Mouse (Mus musculus) bone marrow macrophage, adult 2 months (primary cell): ENCODE data around the gene Dnm1. TPM values are rescaled to one million over a fixed set of nuclear protein-coding genes. Genes with fewer than 3 reads are reported as not detected.

Experiments
- H3K27ac ChIP-seq: 2 replicates; pipeline ENCODE4 v1.5.1; 2012; ENCODE audit warnings: low read depth, low read length; ENCODE audit not compliant: insufficient read depth
- H3K4me1 ChIP-seq: 2 replicates; pipeline ENCODE4 v1.6.1; 2012; ENCODE audit warnings: low read length; ENCODE audit not compliant: control insufficient read depth, insufficient read depth
- H3K4me3 ChIP-seq: 2 replicates; pipeline ENCODE4 v1.5.1; 2012; ENCODE audit warnings: mild to moderate bottlenecking, low read length, moderate library complexity; ENCODE audit not compliant: insufficient read depth
- CTCF ChIP-seq: IDR thresholded peaks from 2 replicates; pipeline ENCODE4 v1.5.1; 2012; ENCODE audit warnings: low read depth, mild to moderate bottlenecking, low read length, moderate library complexity
- POLR2A ChIP-seq: IDR thresholded peaks from 2 replicates; pipeline ENCODE4 v1.6.1; 2012; ENCODE audit warnings: mild to moderate bottlenecking, low read depth, low read length, borderline replicate concordance
- polyA plus RNA-seq: library from polyadenylated mRNA; stranded (reverse); fragments of >200 nt; gene quantifications from 2 replicates; pipeline ENCODE4 v1.2.4, GENCODE M21; 2012; ENCODE audit not compliant: missing spikeins, insufficient read depth, insufficient read length

The Dnm1 gene
- polyA plus RNA-seq, 1 experiment = 0.66 TPM

DNA sequence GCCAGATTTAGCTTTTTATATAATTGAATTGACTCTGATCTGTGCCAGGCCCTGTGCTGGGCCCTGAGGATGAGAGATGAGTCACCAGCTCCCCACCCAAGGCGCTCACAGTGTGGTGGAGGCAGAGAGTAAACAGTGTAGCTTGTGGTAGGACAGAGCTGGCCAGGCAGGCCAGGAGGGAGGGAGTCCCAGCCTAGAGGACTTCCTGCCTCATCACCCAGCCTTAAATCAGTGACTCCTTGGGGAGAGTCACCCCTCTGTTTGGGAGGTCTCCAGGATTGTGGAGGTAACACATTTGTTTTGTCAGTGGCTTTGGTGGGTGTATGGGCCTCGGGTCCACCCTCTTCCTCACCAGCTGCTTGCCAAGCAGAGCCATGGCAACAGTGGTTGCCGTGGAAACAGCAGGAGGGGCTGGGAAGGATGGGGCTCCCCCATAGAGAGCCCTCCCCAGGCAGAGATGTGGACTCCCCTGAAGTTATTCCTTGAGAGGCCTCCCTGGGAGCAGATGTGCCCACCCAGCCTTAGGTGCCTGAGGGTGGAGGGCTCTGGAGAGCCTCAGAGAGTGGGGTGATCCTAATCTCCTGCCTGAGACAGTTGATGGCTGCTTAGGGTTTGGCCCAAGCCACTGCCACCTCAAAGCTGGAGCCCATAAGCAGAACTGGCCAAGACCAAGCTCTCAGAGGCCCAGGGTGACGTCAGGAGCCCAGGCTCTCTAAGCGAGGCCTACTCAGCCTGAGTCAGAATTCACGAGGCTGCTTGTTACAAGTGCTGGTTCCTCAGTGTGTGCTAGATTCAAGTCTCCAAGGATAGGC lies 10.4 kb downstream of the Dnm1 start:
- TF ChIP-seq POLR2A (no peak), CTCF (no peak)
- H3K4me3 ChIP-seq = no peak overlapping the region
- H3K27ac ChIP-seq = peak overlapping the region; percentile 61
- peaks cover 21% of the 10 kb centered on the region for H3K4me1 ChIP-seq

DNA sequence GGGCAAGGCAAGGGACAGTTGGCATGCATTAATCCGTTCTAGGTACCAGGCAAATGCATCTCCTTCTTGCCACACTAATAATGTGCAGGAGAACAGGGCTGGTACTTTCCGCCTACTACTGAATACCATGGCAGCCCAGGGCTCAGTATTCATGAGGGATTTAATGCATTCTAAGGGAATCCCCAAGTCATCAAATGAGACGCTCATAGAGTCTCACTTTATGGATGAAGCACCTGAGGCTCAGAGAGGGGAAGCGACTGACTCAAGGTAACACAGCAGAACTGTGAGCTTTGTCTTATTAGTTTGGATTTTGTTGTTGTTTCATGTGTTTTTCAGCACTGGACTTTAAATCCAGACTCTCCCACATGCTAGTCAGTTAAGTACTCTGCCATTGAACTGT lies 11.1 kb downstream of the Dnm1 start:
- no peak overlapping the region for H3K4me3 ChIP-seq
- TF ChIP-seq POLR2A = no peak
- TF ChIP-seq CTCF = no peak
- H3K27ac ChIP-seq = no peak overlapping the region
- H3K4me1 ChIP-seq = peaks cover 21% of the 10 kb centered on the region

DNA sequence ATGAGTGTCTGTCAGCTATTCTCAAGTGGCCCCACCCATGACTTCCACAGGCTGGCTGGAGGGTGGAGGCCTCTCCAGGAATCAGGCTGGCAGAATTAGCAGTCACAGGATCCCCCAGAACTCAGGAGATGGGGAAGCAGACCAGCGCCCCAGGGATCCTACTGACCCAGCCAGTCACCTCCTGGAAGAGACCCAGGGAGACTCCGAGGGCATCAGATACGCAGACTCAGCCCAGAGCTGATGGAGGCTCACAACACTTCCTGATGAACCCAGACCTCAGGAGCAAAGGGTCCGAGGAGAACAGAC lies 11.6 kb downstream of the Dnm1 start:
- H3K4me1 ChIP-seq = peaks cover 21% of the 10 kb centered on the region
- TF ChIP-seq CTCF (no peak), POLR2A (no peak)
- no peak overlapping the region for H3K27ac ChIP-seq
- no peak overlapping the region for H3K4me3 ChIP-seq

DNA sequence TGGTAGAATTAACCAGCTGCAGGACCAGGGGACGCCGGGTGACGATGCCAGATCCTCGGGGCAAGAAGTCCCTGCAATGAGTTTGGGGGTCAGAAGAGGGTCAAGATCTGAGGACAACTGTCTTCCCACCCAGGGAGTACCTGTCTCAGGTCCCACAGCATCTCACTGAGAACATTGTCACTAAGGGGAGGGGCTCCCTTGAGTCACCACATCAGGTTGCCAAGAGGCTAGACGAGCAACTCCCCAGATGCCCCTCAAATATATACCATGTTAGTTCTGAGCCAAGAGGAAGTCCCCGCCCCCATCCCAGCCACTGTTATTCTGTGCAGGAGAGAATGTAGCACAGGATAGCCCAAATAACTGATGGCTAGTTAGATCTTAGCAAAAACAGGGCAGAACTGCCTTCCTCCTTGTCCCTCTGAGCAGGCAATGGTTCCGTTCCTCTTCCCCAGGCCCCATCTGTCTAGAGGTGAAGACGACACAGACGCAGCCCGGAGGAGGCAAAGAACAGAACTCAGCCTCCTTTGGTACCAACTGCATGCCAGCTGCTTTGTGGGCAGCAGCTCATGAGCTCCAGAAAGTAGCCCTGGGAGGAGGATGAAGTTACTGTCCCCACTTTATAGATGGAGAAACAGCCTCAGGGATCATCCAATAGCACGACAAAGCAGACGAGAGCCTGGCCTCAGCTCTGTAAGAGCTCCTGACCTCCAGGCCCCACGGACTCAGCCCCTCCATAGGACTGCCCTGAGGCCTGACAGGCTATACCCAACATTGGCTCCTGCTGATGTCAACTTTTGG lies 12.1 kb downstream of the Dnm1 start:
- Histone ChIP-seq H3K4me1 (peaks cover 21% of the 10 kb centered on the region), H3K27ac (no peak overlapping the region), H3K4me3 (no peak overlapping the region)
- TF ChIP-seq POLR2A (no peak), CTCF (no peak)

DNA sequence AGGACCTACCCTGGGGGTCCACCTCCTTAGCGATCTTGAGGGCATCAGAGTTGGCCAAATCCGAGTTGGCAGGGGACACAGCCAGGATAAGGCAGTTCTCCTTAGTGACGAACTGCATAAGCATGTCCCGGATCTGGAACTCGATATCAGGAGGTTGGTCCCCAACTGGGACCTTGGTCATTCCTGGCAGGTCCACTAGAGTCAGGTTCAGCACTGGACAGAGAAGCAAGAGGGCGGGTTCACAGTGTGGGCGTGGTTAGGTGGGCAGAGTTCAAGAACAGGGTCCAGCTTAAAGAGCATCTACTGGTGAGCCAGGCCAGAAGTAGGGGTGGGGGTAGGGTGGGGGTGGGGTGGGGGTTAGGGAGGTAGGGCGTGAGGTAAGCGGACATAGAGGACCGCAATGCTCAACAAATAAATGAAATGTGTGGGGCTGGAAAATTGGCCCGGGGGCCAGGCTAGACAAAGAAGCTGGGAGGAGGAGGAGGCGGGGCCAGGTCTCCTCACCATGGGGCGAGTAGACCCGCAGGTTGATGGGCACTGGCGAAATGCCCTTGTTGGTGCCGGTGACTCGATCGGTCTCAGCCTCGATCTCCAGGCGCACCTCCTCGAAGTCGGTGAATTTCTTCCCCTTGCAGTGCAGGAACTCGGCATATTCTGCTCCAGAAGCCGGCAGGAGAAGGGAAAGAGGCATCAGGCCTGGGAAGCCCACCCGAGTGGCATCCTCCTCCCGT lies 13.1 kb downstream of the Dnm1 start:
- no peak overlapping the region for H3K4me3 ChIP-seq
- H3K27ac ChIP-seq = no peak overlapping the region
- TF ChIP-seq POLR2A = no peak
- no peak for TF ChIP-seq CTCF
- peaks cover 21% of the 10 kb centered on the region for H3K4me1 ChIP-seq

DNA sequence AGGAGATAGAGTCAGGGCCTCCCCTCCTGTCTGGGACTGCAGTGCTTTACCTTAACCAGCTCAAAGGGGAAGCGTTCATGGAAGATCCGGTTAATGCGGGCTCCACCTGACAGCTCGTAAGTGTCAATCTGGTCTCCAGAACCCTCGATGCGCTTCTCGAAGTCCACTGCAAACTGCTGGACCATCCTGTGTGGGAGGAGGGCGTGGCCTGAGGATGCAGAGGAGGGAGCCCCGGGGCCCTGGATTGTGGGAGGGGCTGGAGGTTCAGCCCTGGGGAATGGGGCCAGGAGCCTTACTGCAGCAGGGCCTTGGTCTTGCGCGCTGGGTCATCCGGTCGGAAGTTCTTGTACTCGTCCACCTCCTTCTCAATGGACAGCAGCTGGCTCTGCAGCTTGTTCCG lies 17.2 kb downstream of the Dnm1 start:
- H3K4me3 ChIP-seq = no peak overlapping the region
- TF ChIP-seq CTCF (no peak), POLR2A (no peak)

DNA sequence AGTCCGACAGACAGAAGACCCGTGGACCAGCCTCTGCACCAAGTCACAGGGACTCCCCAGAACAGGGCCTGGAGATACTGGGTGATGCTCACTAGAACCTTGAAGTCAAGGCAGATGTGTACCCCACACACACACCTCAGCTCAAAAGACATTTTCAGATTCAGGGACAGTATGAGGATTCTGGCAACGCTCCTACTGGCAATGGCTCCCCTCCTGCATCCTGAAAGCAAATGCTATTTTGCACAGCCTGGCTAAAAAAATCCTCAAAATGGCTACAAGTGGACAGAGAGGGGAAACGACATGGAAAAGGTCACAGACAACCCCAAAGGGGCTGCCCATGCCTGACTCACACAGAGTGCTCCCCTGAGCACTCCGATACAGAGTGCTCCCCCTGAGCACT lies 21.0 kb downstream of the Dnm1 start:
- Histone ChIP-seq H3K4me1 (no peaks in the 10 kb centered on the region), H3K4me3 (no peak overlapping the region), H3K27ac (no peak overlapping the region)
- TF ChIP-seq POLR2A = no peak
- TF ChIP-seq CTCF = no peak

More for the DNA sequence above, 17.2 kb downstream of the Dnm1 start:
- no peaks in the 10 kb centered on the region for H3K4me1 ChIP-seq
- no peak overlapping the region for H3K27ac ChIP-seq

DNA sequence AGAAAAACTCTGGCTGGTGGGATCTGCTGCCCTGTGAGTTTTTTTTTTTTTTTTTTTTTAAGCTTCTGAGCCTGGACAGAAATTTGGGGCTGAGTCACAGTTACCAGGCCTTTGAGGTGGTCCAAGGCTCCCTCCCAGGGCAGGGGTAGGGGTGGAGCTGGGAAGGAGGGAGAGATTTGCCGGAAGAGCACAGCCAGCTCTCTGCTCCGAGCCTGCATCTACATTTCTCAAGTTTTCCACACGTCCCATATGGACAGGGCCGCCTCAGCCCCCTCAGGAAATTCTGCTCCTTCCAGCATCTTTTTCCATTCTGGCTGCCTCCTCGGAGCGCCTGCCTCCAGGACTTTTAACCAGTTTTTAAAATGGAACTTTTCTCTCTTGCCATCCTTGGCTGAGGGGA lies 23.6 kb downstream of the Dnm1 start:
- H3K27ac ChIP-seq = no peak overlapping the region
- H3K4me3 ChIP-seq = no peak overlapping the region
- H3K4me1 ChIP-seq = peaks cover 8% of the 10 kb centered on the region
- no peak for TF ChIP-seq CTCF
- no peak for TF ChIP-seq POLR2A

DNA sequence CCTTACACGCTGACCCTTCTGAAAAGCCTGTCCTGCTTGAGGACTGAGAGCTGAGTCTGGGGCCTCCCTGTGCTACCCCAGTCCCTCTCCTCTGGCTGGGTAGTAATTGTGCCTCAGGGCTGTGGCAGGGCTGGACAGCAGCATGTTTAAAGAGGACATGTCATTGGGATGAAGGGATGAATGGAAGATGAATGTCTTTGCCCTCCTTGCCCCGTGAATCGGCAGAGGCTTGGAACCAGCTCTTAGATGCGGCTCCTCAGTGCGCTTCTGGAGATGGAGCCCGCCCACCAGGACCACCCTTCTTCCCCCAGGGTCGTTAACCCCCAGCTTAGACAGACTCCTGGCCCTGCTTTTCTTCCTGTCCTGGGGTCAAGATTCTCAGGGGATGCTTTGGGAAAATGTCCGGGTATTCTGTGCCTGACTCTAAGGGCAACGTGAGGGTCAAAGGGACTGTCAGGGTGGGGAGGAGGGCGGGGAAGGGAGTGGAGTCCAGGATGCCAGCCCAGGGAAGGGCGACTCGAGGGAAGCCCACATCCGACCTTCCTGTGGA lies 24.2 kb downstream of the Dnm1 start:
- Histone ChIP-seq H3K27ac (no peak overlapping the region), H3K4me1 (peaks cover 8% of the 10 kb centered on the region), H3K4me3 (no peak overlapping the region)
- TF ChIP-seq POLR2A (no peak), CTCF (no peak)
